Mouse (Mus musculus) spleen, adult 18-20 months (tissue): ENCODE data around the gene Ttc27.
"Not testable (repeated sequence)": the region's sequence is repeated elsewhere in the genome, so short reads cannot be mapped to it uniquely, and the experiment has no call there.

Experiments used
- DNase-seq, 2 experiments: peaks; one replicate each; pipeline ENCODE4 v3.0.0; 2022; ENCODE audit warnings: mixed read lengths in 2 of 2

The Ttc27 gene

GRCm38 (mm10) chr17:74717618-74718151 lies at the start of gene Ttc27:
Ttc27 (plus strand) TSS chr17:74717732.
- peak; percentile 87 to 91 for DNase-seq

- DNase-seq = no peak
These were observed 49.5 kb upstream of the Ttc27 start for GRCm38 (mm10) chr17:74668010-74668409.

- no peak for DNase-seq
These were observed 47.5 kb upstream of the Ttc27 start for GRCm38 (mm10) chr17:74670031-74670430.

GRCm38 (mm10) chr17:74672446-74672845 lies 45.1 kb upstream of the Ttc27 start:
- DNase-seq = no peak

GRCm38 (mm10) chr17:74673251-74673650 lies 44.3 kb upstream of the Ttc27 start:
- DNase-seq = peak in 1 of 2 experiments; percentile 22

- DNase-seq = no peak
These were observed 39.5 kb upstream of the Ttc27 start for GRCm38 (mm10) chr17:74678061-74678460.

GRCm38 (mm10) chr17:74684927-74685326 lies 32.6 kb upstream of the Ttc27 start:
- no peak for DNase-seq

- no peak for DNase-seq
These were observed 29.0 kb upstream of the Ttc27 start for GRCm38 (mm10) chr17:74688555-74688954.

- no peak for DNase-seq
These were observed 28.1 kb upstream of the Ttc27 start for GRCm38 (mm10) chr17:74689406-74689805.

- DNase-seq = not testable (repeated sequence)
These were observed 15.9 kb upstream of the Ttc27 start for GRCm38 (mm10) chr17:74701661-74702060.

- no peak for DNase-seq
These were observed 12.1 kb upstream of the Ttc27 start for GRCm38 (mm10) chr17:74705480-74705879.

GRCm38 (mm10) chr17:74706593-74706992 lies 10.9 kb upstream of the Ttc27 start:
- no peak for DNase-seq

- no peak for DNase-seq
These were observed 9.8 kb upstream of the Ttc27 start for GRCm38 (mm10) chr17:74707637-74708152.

GRCm38 (mm10) chr17:74710731-74711130 lies 6.8 kb upstream of the Ttc27 start:
- DNase-seq = no peak

GRCm38 (mm10) chr17:74711627-74712026 lies 5.9 kb upstream of the Ttc27 start:
- no peak for DNase-seq

GRCm38 (mm10) chr17:74715128-74715527 lies 2.4 kb upstream of the Ttc27 start:
- no peak for DNase-seq

GRCm38 (mm10) chr17:74715724-74716123 lies 1.8 kb upstream of the Ttc27 start:
- DNase-seq = no peak

- no peak for DNase-seq
These were observed 889 bp upstream of the Ttc27 start for GRCm38 (mm10) chr17:74716643-74717042.

GRCm38 (mm10) chr17:74717091-74717617 lies 378 bp upstream of the Ttc27 start:
- DNase-seq = no peak

GRCm38 (mm10) chr17:74732872-74733271 lies 15.3 kb downstream of the Ttc27 start:
- no peak for DNase-seq

GRCm38 (mm10) chr17:74735392-74735791 lies 17.9 kb downstream of the Ttc27 start:
- no peak for DNase-seq

GRCm38 (mm10) chr17:74749659-74750058 lies 32.1 kb downstream of the Ttc27 start:
- DNase-seq = no peak

GRCm38 (mm10) chr17:74751026-74751425 lies 33.5 kb downstream of the Ttc27 start:
- DNase-seq = no peak

- no peak for DNase-seq
These were observed 35.5 kb downstream of the Ttc27 start for GRCm38 (mm10) chr17:74752906-74753627.
